Mouse (Mus musculus): ENCODE measurements around the gene Rab29.

- TF ChIP-seq POLR2A (IDR thresholded peaks at IDR 0.05; ENCODE audit: extremely low read depth, insufficient read depth, low read length), result no peak
- no peak for TF ChIP-seq CTCF (IDR thresholded peaks at IDR 0.05; ENCODE audit: extremely low read depth, insufficient read depth, low read length)
These were observed 35.9 kb upstream of the Rab29 start for GRCm38 (mm10) chr1:131830971-131831641.
